Mouse (Mus musculus) liver (tissue): Measurements from ENCODE around the gene Cfd.

Source experiments
- DNase-seq: peaks from one replicate; pipeline ENCODE4 v3.0.0-alpha.2; 2020; ENCODE audit warnings: mixed read lengths

The Cfd gene

GRCm38 (mm10) chr10:79934272-79934721, 43.6 kb downstream of the Cfd start:
- no peak for DNase-seq

GRCm38 (mm10) chr10:79934794-79935569, 44.3 kb downstream of the Cfd start:
- DNase-seq: no peak

- no peak for DNase-seq
These were observed 45.7 kb downstream of the Cfd start for GRCm38 (mm10) chr10:79936284-79936910.

GRCm38 (mm10) chr10:79936911-79937441, 46.3 kb downstream of the Cfd start:
- DNase-seq: no peak

GRCm38 (mm10) chr10:79937775-79938526, 47.3 kb downstream of the Cfd start:
- DNase-seq: no peak

- peak; percentile 42 for DNase-seq
These were observed 50.1 kb downstream of the Cfd start for GRCm38 (mm10) chr10:79940749-79941148.
